Mouse (Mus musculus) kidney, adult 2 months (tissue): ENCODE measurements around the gene 4930402F06Rik.

Experiments
- CTCF ChIP-seq: fragments of 200-500 bp; conservative IDR thresholded peaks from 2 replicates; pipeline ENCODE4 v1.5.1; 2011; ENCODE audit warnings: low read depth, mild to moderate bottlenecking, control low read depth, low read length, moderate library complexity, mixed read lengths; ENCODE audit not compliant: insufficient read depth, insufficient read length
- POLR2A ChIP-seq: fragments of 200-500 bp; IDR thresholded peaks from one replicate; pipeline ENCODE4 v1.6.1; 2011; ENCODE audit warnings: low read depth, low read length, control low read depth

GRCm38 (mm10) chr2:35444764-35445262 lies 47.8 kb upstream of the 4930402F06Rik start:
- TF ChIP-seq POLR2A, result no peak
- TF ChIP-seq CTCF, result no peak
